Mouse (Mus musculus) MEL (cell line): ENCODE results near the gene Gnai2.

Experiments
- CTCF ChIP-seq, 3 experiments: IDR thresholded peaks in 2 of 3; conservative IDR thresholded peaks in 1 of 3; 2 replicates each; pipeline ENCODE4 v1.5.1; 2011 to 2012; ENCODE audit warnings: low read length in 3 of 3, low read depth in 2 of 3, mild to moderate bottlenecking in 2 of 3, improper control_type of control experiment in 1 of 3, inconsistent platforms in 1 of 3, mixed read lengths in 1 of 3, moderate library complexity in 1 of 3; ENCODE audit not compliant: control insufficient read depth in 1 of 3, insufficient read depth in 1 of 3, poor library complexity in 1 of 3, severe bottlenecking in 1 of 3
- EP300 ChIP-seq, 2 experiments: IDR thresholded peaks; 2 replicates each; pipeline ENCODE4 v1.6.1; 2011; ENCODE audit warnings: improper control_type of control experiment in 2 of 2, low read length in 2 of 2, low read depth in 1 of 2, mild to moderate bottlenecking in 1 of 2
- MXI1 ChIP-seq: IDR thresholded peaks from 2 replicates; pipeline ENCODE4 v1.6.1; 2011; ENCODE audit warnings: mild to moderate bottlenecking, low read depth, low read length, improper control_type of control experiment
- TBP ChIP-seq: IDR thresholded peaks from 2 replicates; pipeline ENCODE4 v1.8.0; 2011; ENCODE audit warnings: low read depth, low read length, improper control_type of control experiment
- ZC3H11A ChIP-seq: IDR thresholded peaks from 2 replicates; pipeline ENCODE4 v1.6.1; 2012; ENCODE audit warnings: low read depth, mild to moderate bottlenecking, inconsistent platforms, low read length, improper control_type of control experiment

DNA sequence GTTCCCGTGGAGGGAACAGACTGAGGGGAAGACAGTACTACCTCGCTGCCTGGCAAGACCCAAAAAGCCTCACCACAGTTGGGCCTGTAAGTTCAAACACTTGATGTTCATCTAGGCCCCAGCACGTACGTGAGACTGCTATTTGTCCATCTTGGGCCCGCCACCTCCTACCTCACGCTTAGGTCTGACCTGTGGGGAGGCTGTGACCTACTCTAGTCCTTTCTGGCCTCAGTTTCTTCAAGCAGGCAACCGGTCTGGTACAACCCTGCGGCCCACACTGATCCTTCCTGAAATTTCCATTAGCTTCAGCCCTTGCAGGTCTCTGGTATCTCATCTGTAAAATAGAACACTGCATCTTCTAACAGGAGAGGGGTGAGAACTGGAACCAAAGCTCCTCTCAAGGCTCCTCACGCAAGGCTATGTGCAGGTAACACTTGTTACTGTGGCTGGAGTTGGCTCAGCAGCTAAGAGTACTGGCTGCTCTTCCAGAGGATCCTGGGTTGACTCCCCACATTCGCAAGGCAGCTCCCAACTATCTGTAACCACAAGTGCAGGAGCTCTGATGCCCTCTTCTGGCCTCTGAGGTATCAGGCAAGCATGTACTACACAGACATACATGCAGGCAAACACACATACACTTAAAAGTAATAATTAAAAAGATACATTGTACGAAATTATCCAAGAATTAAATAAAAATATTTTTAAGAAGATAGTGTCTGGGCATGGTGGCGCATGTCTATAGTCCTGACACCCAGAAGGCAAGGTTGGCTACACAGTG, 9.6 kb downstream of the Gnai2 start:
- TF ChIP-seq TBP (no peak), CTCF (IDR thresholded peaks at IDR 0.05 in 2 of 3, conservative IDR thresholded peaks at IDR 0.05 in 1 of 3; ENCODE audit: control insufficient read depth in 1 of 3, insufficient read depth in 1 of 3, low read depth in 2 of 3, low read length in 3 of 3, poor library complexity in 1 of 3, severe bottlenecking in 1 of 3) (peak; percentile 11 to 38 (median 36); a peak in 4 of 6 replicates), MXI1 (no peak), EP300 (IDR thresholded peaks at IDR 0.05; ENCODE audit: low read depth in 1 of 2, low read length in 2 of 2) (no peak), ZC3H11A (no peak)
